Mouse (Mus musculus) bone marrow, adult 2 months (tissue): ENCODE measurements at regions not wholly inside any gene's neighbourhood (a gene's known extent, or its start where the extent isn't known, plus 50 kb on each side); places are given as distances from the start of the nearest gene placed in this dataset.
"Not testable (repeated sequence)": the region's sequence is repeated elsewhere in the genome, so short reads cannot be mapped to it uniquely, and the experiment has no call there.

ENCODE experiments used
- H3K27ac ChIP-seq: fragments of 200-500 bp; 2 replicates; pipeline ENCODE4 v1.5.1; 2012; ENCODE audit warnings: low read depth, mild to moderate bottlenecking, control low read depth, inconsistent platforms, low read length; ENCODE audit not compliant: control insufficient read depth, poor library complexity, insufficient read depth
- H3K4me1 ChIP-seq: fragments of 200-500 bp; 2 replicates; pipeline ENCODE4 v1.6.1; 2011; ENCODE audit warnings: low read length; ENCODE audit not compliant: control insufficient read depth, insufficient read depth
- H3K4me3 ChIP-seq: fragments of 200-500 bp; replicated peaks from 2 replicates; pipeline ENCODE3; 2011; ENCODE audit warnings: mild to moderate bottlenecking, low read depth, low read length, control low read depth; ENCODE audit not compliant: control insufficient read depth
- CTCF ChIP-seq: fragments of 200-500 bp; IDR thresholded peaks from 2 replicates; pipeline ENCODE4 v1.5.1; 2011; ENCODE audit warnings: low read length, control low read depth; ENCODE audit not compliant: control insufficient read depth, insufficient read depth
- POLR2A ChIP-seq: fragments of 200-500 bp; IDR thresholded peaks from 2 replicates; pipeline ENCODE4 v1.6.1; 2011; ENCODE audit warnings: low read depth, mild to moderate bottlenecking, control low read depth, low read length, borderline replicate concordance; ENCODE audit not compliant: control insufficient read depth
- WGBS: fragments of 180-500 bp; shearing (Covaris S2); methylation state at CpG from one replicate; pipeline ENCODE4 v1.1.7; 2018; 5-methylcytosine and 5-hydroxymethylcytosine counted together

- not testable (repeated sequence) for H3K27ac ChIP-seq, H3K4me3 ChIP-seq, H3K4me1 ChIP-seq
- 29% methylated on average over 7 of the region's 7 CpGs for WGBS
Observed at GRCm38 (mm10) chrX:135112109-135112508, 65.3 kb downstream of the Gm15023 start.

- H3K27ac ChIP-seq, H3K4me1 ChIP-seq, H3K4me3 ChIP-seq: not testable (repeated sequence)
- 9% methylated on average over 4 of the region's 4 CpGs for WGBS
- peak; percentile 26; the same call in 1 of the 2 replicates for TF ChIP-seq CTCF
Observed at GRCm38 (mm10) chrX:135110866-135111265, 66.6 kb downstream of the Gm15023 start.

GRCm38 (mm10) chrX:135101594-135101993 is 75.8 kb downstream of the Gm15023 start:
- no peaks in the 10 kb centered on the region for H3K4me1 ChIP-seq
- H3K4me3 ChIP-seq = no peak overlapping the region
- WGBS = 64% methylated on average over 3 of the region's 3 CpGs
- H3K27ac ChIP-seq = no peak overlapping the region
- no peak for TF ChIP-seq POLR2A
- no peak for TF ChIP-seq CTCF

- TF ChIP-seq CTCF = no peak
- no peak for TF ChIP-seq POLR2A
- no peaks in the 10 kb centered on the region for H3K4me1 ChIP-seq
- no peak overlapping the region for H3K27ac ChIP-seq
- no peak overlapping the region for H3K4me3 ChIP-seq
Observed at GRCm38 (mm10) chrX:135098101-135098500, 79.3 kb downstream of the Gm15023 start.

DNA sequence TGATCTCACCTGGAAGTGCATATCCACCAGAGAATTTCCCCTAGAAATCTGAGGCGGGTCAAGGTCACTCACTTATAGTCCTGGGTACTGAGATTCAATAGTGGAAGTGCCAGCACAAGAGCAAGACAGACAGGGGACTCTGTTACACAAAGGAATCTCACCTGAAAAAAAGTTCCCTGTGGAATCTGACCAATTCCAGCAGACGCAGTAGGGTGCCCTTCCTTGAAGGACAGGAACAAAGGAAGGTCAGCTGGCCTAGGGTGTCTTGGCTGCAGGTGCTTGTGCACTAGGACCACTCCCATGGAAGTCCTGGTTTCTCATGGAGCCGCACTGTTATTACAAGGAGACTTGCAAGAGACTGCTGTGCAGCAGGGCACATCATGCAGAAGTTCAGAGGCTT is 81.2 kb downstream of the Gm15023 start:
- no peak overlapping the region for H3K4me3 ChIP-seq
- TF ChIP-seq CTCF (no peak), POLR2A (no peak)
- no peak overlapping the region for H3K27ac ChIP-seq
- no peaks in the 10 kb centered on the region for H3K4me1 ChIP-seq
- 71% methylated on average over 3 of the region's 3 CpGs for WGBS

GRCm38 (mm10) chrX:135091074-135091473 is 82.1 kb upstream of the Zmat1 start:
- H3K27ac ChIP-seq, H3K4me3 ChIP-seq, H3K4me1 ChIP-seq: not testable (repeated sequence)
- TF ChIP-seq CTCF = peak; percentile 65
- 28% methylated on average over 2 of the region's 3 CpGs for WGBS

- not testable (repeated sequence) for H3K4me3 ChIP-seq, H3K4me1 ChIP-seq, H3K27ac ChIP-seq
- 45% methylated on average over 7 of the region's 7 CpGs for WGBS
Observed at GRCm38 (mm10) chrX:135087068-135087579, 78.1 kb upstream of the Zmat1 start.

DNA sequence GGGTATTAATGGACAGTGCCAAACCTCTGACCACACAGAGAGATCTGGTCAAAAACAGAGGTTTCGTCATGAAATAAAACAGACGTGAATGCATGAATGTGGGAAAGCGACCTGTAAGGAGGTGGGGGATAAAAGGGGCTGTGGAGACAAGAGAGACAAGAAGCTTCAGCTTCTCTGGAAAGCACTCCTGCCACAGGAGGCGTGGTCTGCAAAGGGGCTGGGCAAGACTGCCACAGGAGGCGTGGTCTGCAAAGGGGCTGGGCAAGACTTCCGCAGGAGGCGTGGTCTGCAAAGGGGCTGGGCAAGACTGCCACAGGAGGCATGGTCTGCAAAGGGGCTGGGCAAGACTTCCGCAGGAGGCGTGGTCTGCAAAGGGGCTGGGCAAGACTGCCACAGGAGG is 77.6 kb upstream of the Zmat1 start:
- H3K27ac ChIP-seq, H3K4me1 ChIP-seq, H3K4me3 ChIP-seq: not testable (repeated sequence)
- 48% methylated on average over 7 of the region's 9 CpGs for WGBS

DNA sequence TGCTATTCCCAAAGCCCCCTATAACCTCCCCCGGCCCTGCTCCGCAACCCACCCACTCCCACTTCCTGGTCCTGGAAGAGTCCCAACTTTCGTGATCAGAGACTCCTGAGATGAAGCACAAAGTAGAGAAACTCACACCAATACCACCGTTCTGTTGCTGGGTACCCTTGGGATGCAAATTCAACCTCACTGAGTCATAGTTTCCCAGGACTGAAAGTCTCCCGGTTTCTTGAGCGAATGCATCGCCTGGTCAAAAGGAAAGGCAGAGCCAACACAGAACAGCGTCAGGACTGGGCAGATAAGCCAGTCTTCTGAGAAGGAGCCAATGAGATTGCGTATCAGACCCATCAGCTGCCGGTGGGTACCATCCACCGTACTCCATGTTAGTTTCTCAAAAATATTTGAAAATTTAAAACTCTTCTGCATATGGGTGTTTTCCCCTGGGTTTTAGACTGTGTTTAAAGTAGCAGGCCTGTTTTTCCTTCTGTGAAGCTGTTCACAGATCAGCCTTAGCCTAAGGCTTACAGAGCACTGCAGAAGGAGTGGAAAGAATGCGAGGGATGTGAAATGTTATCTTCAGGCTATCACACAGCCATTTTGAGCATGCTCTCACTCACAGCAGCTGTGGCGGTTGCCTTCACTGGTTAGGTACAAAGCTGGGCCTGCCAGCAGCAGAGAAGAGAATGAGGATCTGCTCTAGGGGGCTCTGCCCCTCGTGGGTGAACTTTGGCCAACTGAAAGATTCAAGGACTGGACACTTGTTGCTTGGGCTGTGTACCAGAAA is 77.0 kb upstream of the Zmat1 start:
- not testable (repeated sequence) for H3K4me3 ChIP-seq, H3K4me1 ChIP-seq, H3K27ac ChIP-seq
- 73% methylated on average over 14 of the region's 14 CpGs for WGBS
